Mouse (Mus musculus): ENCODE results near the gene Msi2.

The Msi2 gene

GRCm38 (mm10) chr11:88676597-88676996, 41.7 kb downstream of the Msi2 start:
- no peak for DNase-seq (ENCODE audit: low read depth, low spot score)

DNA sequence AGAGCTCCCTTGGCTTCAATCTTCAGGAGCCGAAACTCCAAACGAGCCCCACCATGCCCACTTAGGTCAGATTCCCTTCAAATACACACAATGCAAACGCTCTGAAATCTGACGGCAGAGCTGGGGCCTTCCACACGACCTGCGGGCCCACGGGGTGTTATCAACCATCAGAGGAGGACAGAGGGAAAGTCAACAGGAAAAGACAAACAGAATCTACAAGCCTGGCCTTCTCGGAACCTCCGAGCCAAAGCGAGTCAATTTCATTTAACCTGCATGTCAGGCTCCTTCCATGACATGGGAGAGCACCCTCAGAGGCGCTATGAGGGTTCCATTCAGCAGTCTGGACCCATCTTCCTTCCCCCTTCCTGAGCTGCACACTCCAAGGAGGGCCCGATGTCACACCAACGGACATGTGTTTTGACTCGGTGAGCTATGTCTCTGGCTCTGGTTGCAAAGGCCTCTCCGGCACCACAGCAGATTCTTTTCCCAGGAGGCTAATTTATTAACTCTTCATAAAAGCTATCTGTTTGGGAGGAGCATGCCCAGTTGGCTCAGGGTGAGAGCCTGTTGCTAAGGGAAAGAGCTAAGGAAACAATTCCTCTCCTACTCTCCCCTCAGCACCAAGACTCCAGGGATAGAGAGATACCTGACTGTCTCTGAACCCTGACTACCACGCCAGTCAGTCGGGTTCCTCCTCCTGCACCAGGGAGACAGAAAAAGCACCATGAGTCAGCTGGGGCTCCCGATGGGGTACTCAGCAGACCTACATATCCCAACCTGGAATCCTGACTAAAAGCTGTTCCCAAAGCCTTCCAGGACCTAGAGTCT, 42.6 kb downstream of the Msi2 start:
- no peak for DNase-seq (ENCODE audit: low read depth, low spot score)

DNA sequence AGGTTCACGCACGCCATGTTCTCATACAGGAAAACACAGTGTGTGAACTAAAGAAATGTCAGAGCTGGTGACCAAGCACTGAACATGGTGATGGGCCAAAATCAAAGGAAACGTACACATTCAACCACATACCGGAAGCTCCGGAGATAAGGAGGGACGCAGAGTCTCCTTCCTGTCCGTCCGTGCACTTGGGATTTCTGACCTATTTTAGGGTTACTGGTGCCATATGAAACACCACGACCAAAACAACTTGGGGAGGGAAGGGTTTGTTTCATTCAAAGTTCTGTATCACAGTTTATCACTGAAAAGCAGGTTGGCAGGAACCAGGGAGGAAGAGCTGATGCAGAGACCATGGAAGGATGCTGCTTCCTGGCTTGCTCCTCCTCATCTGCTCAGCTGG, 44.2 kb downstream of the Msi2 start:
- DNase-seq (ENCODE audit: low read depth, low spot score) = no peak

DNA sequence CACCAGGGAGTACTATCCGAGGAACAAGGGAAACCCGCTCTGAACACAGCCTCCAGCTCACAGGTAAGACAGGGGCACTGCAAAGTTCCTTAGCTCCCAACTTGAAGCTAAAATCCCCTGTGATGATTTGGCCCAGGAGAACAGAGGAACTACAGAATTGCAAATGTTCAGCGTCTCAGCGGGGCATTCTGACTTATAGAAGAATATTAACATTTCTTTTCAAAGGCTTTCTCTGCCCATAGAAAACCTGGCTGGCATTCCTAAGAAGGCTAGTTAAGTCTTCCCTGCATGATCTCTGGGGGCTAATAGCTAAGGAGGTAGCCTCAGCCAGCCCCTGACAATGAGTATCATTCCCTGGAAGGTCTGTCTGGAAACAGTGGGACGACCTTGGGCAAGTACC, 47.4 kb downstream of the Msi2 start:
- DNase-seq (ENCODE audit: low read depth, low spot score) = peak; percentile 93

GRCm38 (mm10) chr11:88669106-88669505, 49.2 kb downstream of the Msi2 start:
- peak; percentile 76 for DNase-seq (ENCODE audit: low read depth, low spot score)

- DNase-seq (ENCODE audit: low read depth, low spot score) = no peak
Observed at GRCm38 (mm10) chr11:88668345-88668744, 50.0 kb downstream of the Msi2 start.

DNA sequence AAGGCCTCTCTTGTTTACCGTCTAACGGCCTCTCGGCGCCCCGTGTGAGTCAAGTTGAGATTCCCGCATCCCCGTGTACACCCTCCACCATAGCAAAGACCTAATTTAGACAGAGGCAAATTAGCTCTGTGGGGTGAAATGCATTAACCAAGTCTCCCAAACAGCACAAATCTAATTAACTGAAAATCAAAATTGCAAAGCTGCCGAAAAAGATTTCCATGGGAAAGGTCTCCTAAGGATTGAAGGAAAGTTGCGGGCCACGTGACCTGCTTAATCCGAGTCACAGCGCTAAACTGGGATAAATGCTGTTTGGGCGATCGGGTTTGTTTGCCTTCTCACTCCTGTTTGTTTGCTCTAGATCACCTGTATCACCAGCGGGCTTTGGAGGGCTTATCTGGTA, 52.5 kb downstream of the Msi2 start:
- DNase-seq (ENCODE audit: low read depth, low spot score) = no peak

GRCm38 (mm10) chr11:88661444-88662180, 56.7 kb downstream of the Msi2 start:
- peak; percentile 39 for DNase-seq (ENCODE audit: low read depth, low spot score)

DNA sequence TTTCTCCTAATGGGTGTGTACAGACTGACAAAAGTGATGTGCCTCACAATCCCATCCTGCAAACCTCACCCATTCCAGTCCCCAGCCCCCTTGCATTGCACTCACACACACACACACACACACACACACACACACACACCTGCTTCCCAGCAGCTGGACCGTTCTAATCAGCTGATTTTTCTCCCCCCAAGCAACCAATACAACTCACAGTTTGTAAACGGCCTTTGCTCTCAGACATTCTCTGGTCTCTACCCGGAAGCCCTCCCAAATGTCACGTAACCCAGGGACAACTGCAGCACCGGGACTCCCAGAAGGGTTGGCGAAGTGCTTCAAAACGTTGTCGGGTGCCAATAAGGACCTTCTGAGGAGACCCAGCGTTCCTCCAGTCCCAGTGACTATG, 57.9 kb downstream of the Msi2 start:
- no peak for DNase-seq (ENCODE audit: low read depth, low spot score)

DNA sequence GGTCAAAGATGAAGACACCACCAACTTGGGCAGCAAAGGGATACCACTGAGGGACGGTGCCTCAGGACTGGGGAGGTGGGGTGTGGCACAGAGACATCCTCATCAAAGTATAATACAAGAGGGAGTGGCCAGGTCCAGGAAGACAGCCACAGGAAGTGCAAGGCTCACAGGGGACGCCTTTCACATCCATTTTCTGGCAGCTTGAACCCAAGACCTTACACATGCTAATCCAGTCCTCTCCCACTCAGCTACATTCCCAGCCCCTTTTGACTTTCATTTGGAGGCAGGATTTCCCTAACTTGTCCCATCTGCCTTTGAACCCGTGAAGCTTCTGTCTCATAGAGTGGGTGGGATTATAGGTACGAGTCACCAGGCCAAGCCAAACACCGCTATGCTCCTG, 59.4 kb downstream of the Msi2 start:
- DNase-seq (ENCODE audit: low read depth, low spot score) = peak; percentile 83

DNA sequence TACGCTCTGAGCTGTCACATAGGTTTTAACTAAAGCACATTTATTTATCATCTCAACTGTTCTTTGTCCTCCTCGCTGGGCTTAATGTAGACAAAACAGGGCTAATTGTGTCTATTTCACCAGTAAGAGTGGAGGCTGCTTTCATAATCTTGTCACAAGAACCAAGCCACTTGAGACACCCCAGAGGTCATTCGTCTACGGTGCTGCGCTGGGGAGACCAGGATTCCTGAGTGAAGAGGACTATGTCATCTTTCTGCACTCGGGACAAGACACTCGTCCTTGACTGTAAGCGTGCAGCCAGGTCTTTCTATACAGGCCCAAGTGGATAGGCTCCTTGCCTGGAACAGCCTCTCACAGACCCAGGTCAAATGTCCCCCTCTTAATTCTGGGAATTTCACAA, 62.5 kb downstream of the Msi2 start:
- no peak for DNase-seq (ENCODE audit: low read depth, low spot score)

GRCm38 (mm10) chr11:88655214-88655566, 63.1 kb downstream of the Msi2 start:
- DNase-seq (ENCODE audit: low read depth, low spot score) = no peak

GRCm38 (mm10) chr11:88654391-88655213, 63.7 kb downstream of the Msi2 start:
- DNase-seq (ENCODE audit: low read depth, low spot score) = no peak

- no peak for DNase-seq (ENCODE audit: low read depth, low spot score)
Observed at GRCm38 (mm10) chr11:88650275-88650674, 68.0 kb downstream of the Msi2 start.

- DNase-seq (ENCODE audit: low read depth, low spot score) = no peak
Observed at GRCm38 (mm10) chr11:88649009-88649408, 69.3 kb downstream of the Msi2 start.

- no peak for DNase-seq (ENCODE audit: low read depth, low spot score)
Observed at GRCm38 (mm10) chr11:88648407-88648806, 69.9 kb downstream of the Msi2 start.

- no peak for DNase-seq (ENCODE audit: low read depth, low spot score)
Observed at GRCm38 (mm10) chr11:88646493-88646892, 71.8 kb downstream of the Msi2 start.

GRCm38 (mm10) chr11:88645821-88646220, 72.5 kb downstream of the Msi2 start:
- DNase-seq (ENCODE audit: low read depth, low spot score) = no peak

- no peak for DNase-seq (ENCODE audit: low read depth, low spot score)
Observed at GRCm38 (mm10) chr11:88644719-88645118, 73.6 kb downstream of the Msi2 start.

DNA sequence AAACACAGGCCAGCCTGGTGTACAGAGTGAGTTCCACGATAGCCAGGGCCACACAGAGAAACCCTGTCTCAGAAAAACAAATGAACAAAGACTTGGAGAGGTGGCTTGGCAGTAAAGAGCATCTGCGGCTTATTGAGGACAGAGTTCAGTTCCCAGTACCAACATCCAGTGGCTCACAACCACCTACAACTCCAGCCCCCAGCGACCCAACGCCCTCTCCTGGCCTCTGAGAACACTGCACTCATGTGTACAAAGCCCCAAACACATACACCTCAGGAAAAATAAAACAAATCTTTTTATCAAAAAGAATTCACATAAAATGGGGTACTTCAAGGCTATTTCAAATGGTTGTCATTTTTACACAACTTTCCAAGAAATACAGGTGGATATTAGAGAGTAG, 78.5 kb downstream of the Msi2 start:
- DNase-seq (ENCODE audit: low read depth, low spot score) = no peak

DNA sequence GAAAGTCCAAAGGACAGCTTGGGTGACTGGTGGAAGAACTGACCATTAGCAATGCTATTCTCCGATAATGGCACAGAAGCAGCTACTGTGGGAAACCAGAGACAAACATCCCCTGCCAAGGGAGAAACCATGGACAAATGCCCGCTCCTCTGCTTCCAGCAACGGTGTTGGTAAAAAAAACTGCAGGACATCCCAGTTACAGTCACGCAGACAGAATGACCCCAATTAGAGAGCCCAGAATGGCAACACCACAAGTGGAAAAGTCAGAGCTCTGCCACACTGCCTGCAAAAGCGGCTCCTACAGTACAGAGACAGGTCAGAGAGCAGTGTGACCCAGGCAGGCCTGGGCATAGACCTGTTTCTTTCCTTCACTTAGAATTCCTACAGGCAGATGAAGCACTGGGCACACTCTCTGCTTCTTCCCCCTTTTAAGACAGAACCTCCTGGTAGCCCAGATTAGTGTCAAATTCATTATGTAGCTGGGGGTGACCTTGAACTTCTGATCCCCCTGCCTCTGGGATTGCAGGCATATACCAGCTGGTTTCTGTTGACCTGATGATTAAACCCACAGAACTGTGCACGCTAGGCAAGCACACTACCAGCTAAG, 79.3 kb downstream of the Msi2 start:
- DNase-seq (ENCODE audit: low read depth, low spot score) = no peak

DNA sequence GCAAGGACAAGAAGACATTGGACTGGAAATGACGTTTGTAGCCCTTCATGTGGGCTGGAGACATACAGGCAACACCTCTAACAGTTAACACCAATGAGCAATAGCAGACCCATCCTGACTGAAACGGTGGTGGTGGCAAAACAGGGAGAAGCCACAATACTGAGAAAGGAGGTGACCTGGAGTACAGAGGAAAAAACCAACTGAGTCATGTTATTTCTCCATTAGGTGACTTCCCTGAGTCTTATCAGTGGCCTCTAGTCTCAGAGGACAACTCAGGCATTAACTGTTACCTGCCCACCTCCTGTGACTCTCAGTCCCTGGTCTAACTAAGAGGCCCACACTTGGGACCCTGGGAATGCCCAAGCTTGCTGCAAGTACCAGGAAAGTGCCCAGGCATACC, 80.1 kb downstream of the Msi2 start:
- DNase-seq (ENCODE audit: low read depth, low spot score) = no peak

Measured in ES-CJ7 (cell line).